Mouse (Mus musculus): Measurements from ENCODE around the gene P2ry4.

P2ry4 gene

DNA sequence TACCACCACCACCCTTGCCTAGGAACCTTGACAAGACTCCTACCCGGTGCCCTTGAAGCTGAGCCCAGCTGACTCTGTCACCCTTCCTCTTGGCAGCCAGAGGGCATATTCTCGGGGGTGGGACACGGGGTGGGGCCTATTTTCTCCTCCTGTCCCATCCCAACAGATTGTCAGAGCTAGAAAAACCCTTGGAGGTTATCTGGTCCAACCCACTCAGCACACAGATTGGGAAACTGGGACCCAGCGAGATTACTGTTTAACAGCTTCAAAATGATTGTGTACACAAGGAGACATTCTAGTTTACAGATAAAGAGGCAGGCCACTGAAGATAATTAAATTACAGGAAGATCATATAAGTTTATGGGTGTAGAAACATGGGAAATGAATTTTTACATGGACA, at the start of gene P2ry4:
TSS of gene P2ry4 (minus strand) at position 79 of the 400 bp plus-strand sequence.
- DNase-seq (ENCODE audit: extremely low read depth, insufficient read length, low spot score) = no peak

DNA sequence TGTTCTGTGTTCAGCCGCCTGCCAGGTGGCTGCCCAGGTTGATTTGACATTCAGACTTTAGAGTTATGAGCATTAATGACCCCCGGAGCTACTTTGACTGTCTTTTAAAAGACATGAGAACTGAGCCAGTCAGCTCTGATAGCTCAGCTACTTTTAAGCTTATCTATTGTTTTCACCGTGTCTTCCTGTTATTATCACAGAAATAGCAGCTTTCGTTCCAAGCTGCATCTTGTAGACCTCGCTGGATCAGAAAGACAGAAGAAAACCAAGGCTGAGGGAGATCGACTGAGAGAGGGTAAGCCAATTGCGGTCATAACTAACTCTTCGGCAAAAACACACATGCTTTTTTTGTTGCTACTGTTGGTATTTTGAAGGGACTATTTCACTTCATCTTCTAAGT, 43.8 kb upstream of the P2ry4 start:
- no peak for DNase-seq (ENCODE audit: extremely low read depth, insufficient read length, low spot score)

DNA sequence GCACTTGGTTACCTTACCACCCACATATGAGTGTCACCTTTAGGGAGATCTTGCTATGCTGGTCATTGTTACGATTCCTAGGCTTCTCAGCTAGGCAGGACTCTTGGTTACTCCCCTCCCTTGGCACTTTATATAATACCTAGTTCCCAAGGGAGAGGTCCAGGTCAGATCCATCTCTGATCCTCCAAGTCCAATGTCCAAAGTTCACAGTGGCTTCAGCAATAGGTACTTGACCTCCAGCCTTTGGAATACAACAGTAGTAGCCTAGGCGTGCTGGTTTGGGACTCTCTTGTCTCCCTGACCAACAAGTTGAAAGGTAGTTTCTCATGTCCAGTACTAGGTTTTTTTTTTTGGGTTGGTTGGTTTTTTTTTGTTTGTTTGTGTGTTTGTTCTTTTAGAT, 34.4 kb upstream of the P2ry4 start:
- DNase-seq (ENCODE audit: extremely low read depth, insufficient read length, low spot score) = no peak

DNA sequence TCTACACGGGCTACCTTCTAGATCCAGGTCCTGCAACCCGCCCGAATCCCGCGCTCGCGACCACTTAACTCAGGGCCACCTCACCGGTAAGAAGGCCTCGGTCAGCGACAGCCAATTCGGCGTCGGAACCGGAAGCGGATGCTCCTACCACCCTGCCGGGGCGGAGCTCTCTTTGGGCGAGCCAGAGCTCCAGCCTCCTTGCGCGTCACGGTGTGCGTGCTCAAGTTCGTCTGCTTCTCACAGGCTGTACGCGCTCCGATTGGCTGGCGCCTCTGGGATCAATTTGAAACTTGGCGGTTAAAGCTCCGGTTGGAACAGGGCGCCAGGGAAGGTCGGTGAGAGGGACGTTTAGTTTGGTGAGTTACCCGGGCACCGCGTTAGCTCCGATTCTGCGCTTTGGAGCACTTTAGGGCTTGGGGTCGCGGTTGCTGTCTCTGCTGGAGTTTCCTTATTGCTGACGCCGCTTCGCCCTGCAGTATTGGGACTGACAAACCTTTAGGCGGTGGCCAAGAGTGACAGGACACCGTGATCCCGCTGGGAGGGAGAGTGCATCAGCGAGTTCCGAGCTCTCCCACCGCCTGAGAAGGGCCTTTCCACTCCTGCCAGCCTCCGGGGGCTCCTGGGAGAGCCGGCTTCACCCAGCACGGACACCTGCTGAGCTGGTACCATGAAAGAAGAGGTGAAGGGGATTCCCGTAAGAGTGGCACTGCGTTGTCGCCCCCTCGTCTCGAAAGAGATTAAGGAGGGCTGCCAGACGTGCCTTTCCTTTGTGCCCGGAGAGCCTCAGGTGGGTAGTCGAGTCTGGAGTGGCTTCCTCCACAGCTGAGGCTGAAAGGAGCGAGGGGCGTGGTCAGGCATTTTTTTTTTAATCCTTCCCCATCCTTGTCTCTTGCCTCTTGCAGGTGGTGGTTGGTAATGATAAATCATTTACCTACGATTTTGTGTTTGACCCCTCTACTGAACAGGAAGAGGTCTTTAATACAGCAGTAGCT, 31.4 kb upstream of the P2ry4 start, which contains the start of gene Pdzd11:
TSS of gene Pdzd11 (minus strand) at position 767 of the 992 bp plus-strand sequence.
- DNase-seq (ENCODE audit: extremely low read depth, insufficient read length, low spot score) = peak; percentile 97

DNA sequence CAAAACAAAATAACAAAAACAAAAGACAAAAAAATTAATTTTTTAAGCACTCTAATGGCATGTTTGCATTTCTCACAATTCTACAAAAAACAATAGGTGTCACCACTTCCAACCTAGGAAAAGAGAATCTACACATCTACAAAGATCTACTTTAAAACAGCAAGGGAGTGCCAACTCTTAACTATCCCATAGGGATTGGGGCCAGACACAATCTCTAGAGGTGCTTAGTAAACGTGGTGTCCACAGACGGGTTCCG, 30.8 kb upstream of the P2ry4 start, which contains the start of gene Kif4:
TSS of gene Kif4 (plus strand) at position 192 of the 256 bp plus-strand sequence.
- DNase-seq (ENCODE audit: extremely low read depth, insufficient read length, low spot score) = no peak

DNA sequence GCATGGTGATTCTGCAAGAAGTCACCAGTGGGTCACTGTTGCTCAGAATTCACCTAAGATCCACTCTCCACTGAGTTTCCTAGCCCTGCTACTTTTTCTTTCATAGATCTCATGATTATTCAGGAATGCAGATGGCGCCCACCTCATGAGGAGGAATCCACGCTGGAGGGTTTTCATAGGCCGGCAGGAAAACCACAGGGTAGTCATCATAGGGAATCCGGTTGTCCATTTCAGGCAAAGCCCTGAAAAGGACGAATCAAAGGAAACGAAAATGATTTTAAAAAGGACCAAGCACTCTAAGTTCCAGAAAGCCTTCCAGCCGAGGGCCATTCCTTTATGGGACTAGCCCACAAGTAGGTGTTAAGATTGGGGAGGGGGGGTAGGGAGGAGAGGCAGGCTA, 30.5 kb upstream of the P2ry4 start:
- peak; percentile 34 for DNase-seq (ENCODE audit: extremely low read depth, insufficient read length, low spot score)

DNA sequence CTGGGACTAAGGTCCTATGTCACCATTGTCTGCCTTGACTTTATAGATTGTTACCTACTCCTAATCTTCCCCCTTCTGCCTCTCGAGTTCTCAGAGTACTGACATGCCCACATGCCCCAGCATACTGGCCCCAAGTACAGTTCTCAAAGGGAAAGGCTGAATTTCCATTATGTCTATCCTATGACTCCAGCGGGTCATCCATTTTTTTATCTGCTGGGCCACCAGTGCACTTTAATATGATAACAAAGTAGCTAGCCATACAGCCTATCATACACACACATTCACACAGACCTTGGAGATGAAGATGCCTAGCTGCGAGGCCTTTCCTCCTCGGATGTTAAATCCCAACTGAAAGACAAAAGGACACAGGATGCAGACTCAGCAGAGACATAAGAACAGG, 29.6 kb upstream of the P2ry4 start:
- no peak for DNase-seq (ENCODE audit: extremely low read depth, insufficient read length, low spot score)

DNA sequence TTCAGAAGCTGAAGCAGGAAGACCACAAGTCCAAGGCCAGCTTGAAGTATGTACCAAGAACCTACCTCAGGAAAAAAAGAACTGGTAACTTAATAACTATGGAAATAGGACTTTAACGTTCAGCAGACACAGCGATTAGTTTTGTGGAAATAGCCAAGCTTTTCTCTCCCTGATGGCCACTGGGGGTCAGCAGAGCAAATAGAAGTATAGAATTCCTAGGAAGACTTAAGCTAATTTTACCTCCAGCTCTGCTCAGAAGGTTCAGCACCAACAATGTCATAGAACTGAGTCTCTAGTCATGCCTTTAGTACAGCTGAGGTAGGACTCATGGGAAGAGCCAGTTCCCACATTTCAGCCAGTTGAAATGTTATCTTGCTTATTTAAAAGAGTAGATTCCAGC, 26.7 kb upstream of the P2ry4 start:
- no peak for DNase-seq (ENCODE audit: extremely low read depth, insufficient read length, low spot score)

DNA sequence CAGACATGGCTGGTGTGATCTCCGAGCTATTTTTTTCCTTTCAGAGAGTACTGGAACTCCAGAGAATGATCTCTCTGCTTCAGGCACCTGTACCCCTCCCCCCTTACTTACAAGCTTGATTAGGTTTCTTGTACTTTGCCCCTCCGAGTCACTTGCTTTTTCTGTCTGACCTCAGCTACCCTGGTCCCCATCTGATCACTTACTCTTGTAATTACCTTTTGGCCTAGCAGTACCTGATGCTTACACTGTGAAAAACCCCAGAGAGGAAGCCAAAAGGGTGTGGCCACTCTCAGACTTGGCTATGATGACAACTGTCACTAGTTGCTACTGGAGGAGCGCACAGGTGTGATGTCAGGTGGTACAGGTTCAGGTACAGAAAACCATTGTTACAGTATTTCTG, 23.8 kb upstream of the P2ry4 start:
- DNase-seq (ENCODE audit: extremely low read depth, insufficient read length, low spot score) = no peak

DNA sequence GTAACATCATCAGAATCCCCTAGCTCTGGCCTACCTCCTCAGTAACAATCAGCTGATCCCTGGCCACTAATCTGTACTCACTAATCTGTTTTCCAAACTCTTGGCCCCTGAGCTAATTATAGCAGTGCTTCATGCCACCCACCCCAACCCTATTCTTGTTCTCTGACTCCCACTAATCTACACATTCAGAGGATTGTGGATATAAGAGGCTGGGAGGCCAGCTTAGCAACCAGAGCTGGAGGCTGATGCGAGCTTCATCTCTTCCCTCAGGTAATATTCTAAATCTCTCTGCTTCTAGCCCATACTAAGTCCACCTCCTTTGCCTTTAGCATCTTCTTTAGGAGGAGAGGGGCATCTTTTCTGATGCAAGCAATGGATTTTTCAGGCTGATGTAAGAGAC, 10.6 kb upstream of the P2ry4 start, which contains the start of gene Arr3:
TSS of gene Arr3 (plus strand) at position 184 of the 400 bp plus-strand sequence.
- no peak for DNase-seq (ENCODE audit: extremely low read depth, insufficient read length, low spot score)

DNA sequence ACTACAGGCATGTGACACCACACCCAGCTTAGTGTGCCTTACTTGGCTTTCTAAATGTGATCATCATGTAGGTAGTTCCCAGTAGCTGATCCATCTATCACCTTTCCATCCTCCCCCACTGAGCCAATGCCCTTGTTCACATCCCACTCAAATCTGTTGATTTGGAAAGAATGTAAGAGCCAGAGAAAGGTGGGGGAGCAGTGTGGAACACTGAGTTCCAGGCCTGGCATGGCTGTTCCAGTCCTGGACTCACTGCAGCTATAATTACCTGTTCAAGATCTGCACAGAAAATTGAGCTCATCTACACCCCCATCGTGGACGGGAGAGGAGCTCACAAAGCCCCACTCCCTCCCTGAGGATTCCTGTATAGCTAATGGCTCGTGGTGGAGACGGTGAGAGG, 5.1 kb upstream of the P2ry4 start:
- DNase-seq (ENCODE audit: extremely low read depth, insufficient read length, low spot score) = no peak

DNA sequence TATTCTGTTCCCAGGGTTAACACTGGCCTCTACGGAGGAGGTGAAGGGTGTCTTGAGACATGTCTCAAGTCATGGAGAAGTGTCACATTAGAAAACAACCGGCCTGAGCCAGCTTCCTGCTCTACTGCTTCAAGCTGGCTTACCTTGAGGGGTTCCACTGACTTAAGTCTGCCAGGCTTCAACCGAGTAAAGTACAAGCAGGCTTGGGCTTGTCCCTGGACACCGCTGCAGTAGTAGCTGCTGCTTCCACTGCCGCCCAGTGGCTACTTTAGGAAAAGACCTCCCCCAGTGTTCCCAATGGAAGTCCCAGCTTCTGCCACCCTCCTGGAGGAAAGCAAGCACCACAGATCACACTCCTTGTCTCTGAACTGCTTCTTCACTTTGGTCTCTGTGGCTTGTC, 2.8 kb upstream of the P2ry4 start:
- peak; percentile 2 for DNase-seq (ENCODE audit: extremely low read depth, insufficient read length, low spot score)

DNA sequence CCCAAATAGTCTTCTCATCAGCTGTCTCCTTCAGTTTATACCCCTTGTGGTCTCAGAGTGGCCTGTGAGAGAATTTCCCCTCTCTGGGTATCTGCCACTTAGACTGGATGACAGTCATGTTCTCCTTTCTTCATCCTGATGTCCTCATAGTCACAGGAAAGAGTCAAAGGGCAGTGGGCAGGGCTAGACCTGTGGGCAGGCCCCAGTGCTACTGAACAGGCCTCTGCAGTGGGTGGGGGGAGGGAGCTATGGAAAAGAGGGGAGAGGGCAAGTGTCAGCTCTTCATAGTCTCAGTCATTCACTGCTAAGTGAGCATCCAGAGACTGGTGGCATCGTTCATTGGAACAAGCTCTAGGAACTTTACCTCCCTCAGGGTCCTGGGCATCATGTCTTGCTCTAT, 22.7 kb downstream of the P2ry4 start, which contains the start of gene Awat1:
TSS of gene Awat1 (plus strand) at position 301 of the 400 bp plus-strand sequence.
- no peak for DNase-seq (ENCODE audit: extremely low read depth, insufficient read length, low spot score)

DNA sequence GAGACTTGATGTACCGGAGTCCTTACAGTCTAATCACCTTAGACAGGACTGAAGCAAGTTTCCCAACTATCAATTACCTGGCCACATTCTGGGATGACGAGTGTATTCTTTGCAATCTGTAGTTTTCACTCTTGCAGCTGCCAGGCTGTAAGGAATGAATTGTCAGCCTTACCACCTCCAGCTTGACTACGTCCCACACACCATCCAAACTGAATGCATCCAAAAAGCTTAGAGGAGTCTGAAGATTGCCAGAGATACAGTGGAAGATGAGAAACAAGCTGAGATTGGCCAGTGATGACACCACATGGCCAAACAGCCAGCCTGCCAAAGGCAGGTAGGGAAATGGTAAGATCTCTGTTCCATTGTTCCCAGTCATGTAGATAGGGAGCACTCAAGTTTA, 29.0 kb downstream of the P2ry4 start:
- DNase-seq (ENCODE audit: extremely low read depth, insufficient read length, low spot score) = no peak

DNA sequence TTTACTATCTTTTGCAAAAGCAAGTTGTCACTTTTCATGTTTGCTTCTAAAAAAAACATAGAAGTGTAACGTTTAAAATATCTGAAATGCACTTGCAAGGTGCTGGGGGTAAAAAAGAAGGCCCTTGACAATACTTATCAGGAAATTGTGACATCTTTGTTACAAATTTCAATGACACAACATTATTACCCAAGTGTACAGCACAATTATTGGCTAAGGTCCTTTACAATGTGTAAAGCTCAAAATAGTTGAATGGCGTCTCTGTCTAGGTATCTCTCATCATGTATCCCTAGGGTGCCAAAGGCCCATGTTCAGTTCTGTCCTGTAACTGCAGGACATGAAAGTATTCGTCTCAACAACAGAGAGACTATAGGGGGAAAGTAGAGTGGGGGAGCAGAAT, 38.6 kb downstream of the P2ry4 start:
- no peak for DNase-seq (ENCODE audit: extremely low read depth, insufficient read length, low spot score)
